Mouse (Mus musculus): ENCODE measurements at regions not wholly inside any gene's neighbourhood (a gene's known extent, or its start where the extent isn't known, plus 50 kb on each side); places are given as distances from the start of the nearest gene placed in this dataset.

DNA sequence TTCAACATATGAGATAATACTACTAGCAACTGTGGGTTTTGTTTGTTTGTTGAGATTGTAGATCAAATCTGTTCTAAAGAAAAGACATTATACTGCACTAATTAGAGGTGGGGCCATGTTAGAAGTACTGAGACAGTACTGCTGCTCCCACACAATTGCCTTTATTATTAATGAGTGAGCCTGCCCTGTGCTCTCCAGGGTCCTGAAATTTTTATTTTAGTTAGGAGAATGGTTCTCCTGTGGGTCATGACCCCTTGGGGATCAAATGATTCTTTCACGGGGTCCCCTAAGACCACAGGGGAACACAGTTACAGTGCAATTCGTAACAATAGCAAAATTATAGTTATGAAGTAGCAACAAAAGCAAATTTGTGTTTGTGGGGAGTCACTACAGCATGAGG lies 268.8 kb downstream of the Gm9195 start:
- no peak for DNase-seq (ENCODE audit: low read depth, low spot score)

- no peak for DNase-seq (ENCODE audit: low read depth, low spot score)
These were observed 272.1 kb downstream of the Gm9195 start for GRCm38 (mm10) chr14:72219523-72219922.

DNA sequence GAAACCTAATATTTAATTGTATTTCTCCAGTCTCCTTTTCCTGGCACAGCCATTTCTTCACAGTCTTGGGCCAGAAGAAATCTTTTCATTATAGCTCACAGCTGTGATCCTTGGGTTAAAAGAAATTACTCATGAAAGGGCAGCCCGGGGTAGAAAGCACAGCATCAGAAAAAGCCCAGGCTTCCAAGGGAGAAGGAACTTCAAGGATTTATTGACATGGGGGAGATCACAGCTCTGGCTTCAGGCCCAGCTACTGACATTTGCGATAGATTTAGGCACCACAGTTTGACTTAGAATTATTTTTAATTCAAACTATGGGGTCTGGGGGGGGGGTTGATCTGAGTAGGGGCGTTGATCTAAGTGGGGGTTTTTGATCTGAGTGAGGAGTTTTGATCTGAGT lies 291.3 kb downstream of the Gm9195 start:
- no peak for DNase-seq (ENCODE audit: low read depth, low spot score)

GRCm38 (mm10) chr14:72199900-72200299 lies 291.7 kb downstream of the Gm9195 start:
- no peak for DNase-seq (ENCODE audit: low read depth, low spot score)

GRCm38 (mm10) chr14:72197972-72198371 lies 293.7 kb downstream of the Gm9195 start:
- DNase-seq (ENCODE audit: low read depth, low spot score), result no peak

DNA sequence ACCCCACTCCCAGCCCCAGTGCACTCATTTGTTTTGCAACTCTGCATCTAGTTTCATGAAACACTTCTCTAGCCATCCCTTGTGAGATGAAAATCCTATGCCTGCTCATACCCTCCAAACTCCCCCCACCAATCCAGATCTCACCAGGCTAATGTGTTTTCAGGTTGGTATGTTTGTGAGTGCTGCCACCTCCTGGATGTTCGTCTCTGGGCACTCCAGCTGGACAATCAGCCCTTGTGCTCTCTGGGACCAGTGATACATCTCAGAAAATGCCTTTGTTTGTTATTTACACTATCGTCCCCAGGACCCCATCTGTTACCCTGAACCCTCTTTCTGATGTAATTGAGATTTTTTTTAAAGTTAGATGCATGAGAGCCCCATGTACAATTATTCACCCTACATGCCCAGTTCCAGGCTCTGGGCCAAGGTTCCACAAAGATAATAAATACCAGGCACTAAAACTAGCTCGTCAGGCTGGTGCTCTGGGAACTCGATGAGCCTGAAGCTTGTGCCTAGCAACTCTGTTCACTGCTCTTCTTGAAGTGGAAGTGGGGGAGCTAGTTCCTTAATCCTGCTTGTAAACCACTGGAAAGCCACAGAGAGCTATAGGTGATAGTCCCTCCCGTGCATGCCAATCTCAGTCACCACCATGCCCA lies 304.2 kb downstream of the Gm9195 start:
- peak; percentile 20 for DNase-seq (ENCODE audit: low read depth, low spot score)

- no peak for DNase-seq (ENCODE audit: low read depth, low spot score)
These were observed 315.9 kb downstream of the Gm9195 start for GRCm38 (mm10) chr14:72175751-72176150.

GRCm38 (mm10) chr14:72172549-72173405 lies 318.9 kb downstream of the Gm9195 start:
- DNase-seq (ENCODE audit: low read depth, low spot score), result no peak

GRCm38 (mm10) chr14:72171777-72172176 lies 319.9 kb downstream of the Gm9195 start:
- DNase-seq (ENCODE audit: low read depth, low spot score), result no peak

- no peak for DNase-seq (ENCODE audit: low read depth, low spot score)
These were observed 332.9 kb downstream of the Gm9195 start for GRCm38 (mm10) chr14:72158537-72159323.

DNA sequence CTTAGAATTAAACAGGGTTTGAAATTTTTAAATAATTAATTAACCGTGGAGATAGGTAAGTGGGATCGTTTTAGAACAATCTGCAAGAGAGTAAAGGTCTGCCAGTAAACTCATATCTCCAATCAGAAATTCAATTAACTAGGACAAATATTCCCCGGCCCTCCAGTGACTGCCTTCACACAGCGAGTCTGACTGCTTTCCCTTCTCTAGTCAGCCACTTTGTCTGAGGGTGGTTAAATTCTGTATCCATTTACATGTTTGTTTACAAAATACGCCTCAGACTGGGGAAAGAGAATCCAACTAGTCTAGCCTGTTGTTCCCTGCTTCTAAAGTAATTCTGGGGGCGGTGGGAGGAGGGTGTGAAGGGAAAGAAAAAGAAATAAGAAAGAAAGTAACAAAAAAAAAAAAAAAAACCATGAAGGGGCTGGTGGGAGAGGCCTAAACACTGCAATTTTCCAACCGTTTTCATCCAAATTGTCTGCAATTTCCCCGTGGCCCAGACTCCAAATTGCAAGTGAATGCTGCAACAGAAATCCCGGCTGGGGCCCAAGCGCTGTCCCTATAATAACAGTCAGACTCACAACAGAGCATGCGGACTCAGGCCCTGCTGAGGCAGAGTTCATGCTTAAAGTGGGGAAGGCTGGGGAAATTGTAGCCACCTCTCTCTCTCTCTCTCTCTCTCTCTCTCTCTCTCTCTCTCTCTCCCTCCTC lies 336.3 kb downstream of the Gm9195 start:
- no peak for DNase-seq (ENCODE audit: low read depth, low spot score)

DNA sequence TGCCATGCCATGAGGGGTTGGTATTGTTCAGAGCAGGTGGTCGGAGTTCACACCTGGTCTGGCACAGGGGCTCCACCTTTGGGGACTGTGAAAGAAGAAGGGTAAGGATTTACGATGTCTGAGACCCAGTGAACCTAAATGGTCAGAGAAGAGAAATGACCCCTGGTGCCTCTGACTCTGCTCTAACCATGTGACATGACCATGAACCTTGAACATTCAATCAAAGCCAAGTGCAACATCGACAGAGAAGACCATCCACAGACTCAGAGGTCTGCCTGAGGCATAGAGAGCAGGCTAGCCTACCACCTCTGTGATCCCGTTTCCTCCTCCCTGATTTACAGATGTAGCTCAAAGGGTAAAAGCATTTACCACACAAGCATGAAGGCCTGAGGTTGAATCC lies 340.0 kb downstream of the Gm9195 start:
- DNase-seq (ENCODE audit: low read depth, low spot score), result no peak

- no peak for DNase-seq (ENCODE audit: low read depth, low spot score)
These were observed 342.2 kb downstream of the Gm9195 start for GRCm38 (mm10) chr14:72149463-72149862.

- DNase-seq (ENCODE audit: low read depth, low spot score), result no peak
These were observed 342.8 kb downstream of the Gm9195 start for GRCm38 (mm10) chr14:72148886-72149285.

- DNase-seq (ENCODE audit: low read depth, low spot score), result no peak
These were observed 345.3 kb downstream of the Gm9195 start for GRCm38 (mm10) chr14:72146381-72146780.

GRCm38 (mm10) chr14:72142883-72143487 lies 348.7 kb downstream of the Gm9195 start:
- no peak for DNase-seq (ENCODE audit: low read depth, low spot score)

- DNase-seq (ENCODE audit: low read depth, low spot score), result no peak
These were observed 350.5 kb downstream of the Gm9195 start for GRCm38 (mm10) chr14:72141136-72141535.

DNA sequence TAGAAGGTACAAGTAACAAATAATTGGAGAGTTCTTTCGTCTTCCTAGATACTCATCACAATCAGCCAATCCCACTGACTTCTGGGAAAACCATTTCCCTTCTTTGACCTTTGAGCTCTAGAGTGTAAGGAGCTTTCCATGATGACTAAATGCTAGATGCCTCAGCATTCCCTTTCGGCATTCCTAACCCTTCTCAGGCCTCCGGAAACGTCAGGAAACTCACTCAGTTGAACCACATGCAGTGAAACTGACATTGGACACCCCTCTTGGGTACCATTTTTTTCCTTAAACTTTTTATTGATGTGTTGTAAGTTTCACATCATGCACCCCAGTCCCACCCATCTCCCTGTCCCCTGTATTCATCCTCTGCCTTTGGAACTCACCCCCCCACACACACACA lies 361.5 kb downstream of the Gm9195 start:
- no peak for DNase-seq (ENCODE audit: low read depth, low spot score)

GRCm38 (mm10) chr14:72121786-72122185 lies 369.9 kb downstream of the Gm9195 start:
- no peak for DNase-seq (ENCODE audit: low read depth, low spot score)

- no peak for DNase-seq (ENCODE audit: low read depth, low spot score)
These were observed 370.6 kb downstream of the Gm9195 start for GRCm38 (mm10) chr14:72121006-72121405.

DNA sequence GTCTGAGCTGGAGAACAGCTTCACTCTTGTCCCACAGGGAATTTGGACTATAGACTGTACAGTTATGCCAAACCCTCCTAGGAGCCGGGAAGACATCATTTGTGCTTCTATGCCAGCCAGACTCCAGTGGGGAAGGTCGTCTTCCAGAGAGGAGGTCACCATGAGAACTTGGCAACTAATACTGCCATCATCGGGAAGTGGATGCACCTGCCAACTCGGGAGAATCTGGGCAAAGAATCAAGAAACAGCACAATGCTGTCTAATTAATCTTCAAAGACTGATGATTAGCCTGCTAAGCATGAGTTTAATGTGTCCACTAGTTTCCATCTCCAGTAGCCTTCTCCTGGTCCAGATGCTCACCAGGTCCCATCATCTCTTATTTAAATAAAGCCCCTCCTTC lies 374.8 kb downstream of the Gm9195 start:
- DNase-seq (ENCODE audit: low read depth, low spot score), result peak; percentile 37

Measured in brain, embryonic 18.5 days (tissue).